In the genomic region with DNA sequence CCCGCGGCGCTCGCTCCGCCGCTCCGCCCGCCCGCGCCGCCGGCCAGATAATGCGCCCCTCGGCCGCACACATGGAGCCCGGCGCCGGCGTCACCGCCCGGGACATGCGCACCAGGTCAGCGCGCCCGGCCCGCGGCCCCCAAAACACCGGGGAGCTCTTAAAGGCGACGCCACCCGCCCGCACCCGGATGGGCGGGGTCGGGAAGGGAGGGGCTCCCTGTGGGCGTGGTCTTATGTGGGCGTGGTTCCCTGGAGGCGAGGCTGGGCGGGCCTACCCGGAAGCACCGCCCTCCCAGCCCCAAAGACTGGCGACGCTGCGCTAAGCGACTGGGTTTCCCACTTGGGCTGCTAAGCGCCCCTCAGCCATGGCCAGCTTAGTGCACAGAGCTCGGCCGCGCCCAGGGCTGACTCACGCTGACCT, we compare ENCODE assay signal across 8 mouse cellular contexts. TPM values are rescaled to one million over a fixed set of nuclear protein-coding genes. Genes with fewer than 3 reads are reported as not detected.
DNase-seq lines count a peak whose midpoint lies in the region; ATAC-seq and TF ChIP-seq lines count a peak whose summit lies in the region.

No protein-coding gene starts in this region.

- peaks cover 18 to 51% of the 10 kb centered on the region in 2 experiments for H3K4me1 ChIP-seq in CH12.LX (ENCODE audit: control insufficient read depth in 1 of 2, insufficient read depth in 2 of 2)
- peaks cover 38% of the 10 kb centered on the region for H3K4me1 ChIP-seq in forebrain, embryonic 12.5 days
- H3K4me1 ChIP-seq in liver, postnatal 0 days (ENCODE audit: insufficient read depth) = peaks cover 45% of the 10 kb centered on the region
- peaks cover 26% of the 10 kb centered on the region for H3K4me1 ChIP-seq in neural tube, embryonic 14.5 days (ENCODE audit: control insufficient read depth, insufficient read depth, low read length)

- peaks cover 4 to 48% of the 10 kb centered on the region in 2 experiments for H3K36me3 ChIP-seq in CH12.LX (replicated peaks in 1 of 2; ENCODE audit: control insufficient read depth in 1 of 2, insufficient read depth in 1 of 2, low read length in 1 of 2)
- no peaks in the 10 kb centered on the region for H3K36me3 ChIP-seq in forebrain, embryonic 12.5 days (replicated peaks)
- H3K36me3 ChIP-seq in liver, postnatal 0 days (replicated peaks; ENCODE audit: insufficient read depth, low read length) = no peaks in the 10 kb centered on the region
- H3K36me3 ChIP-seq in neural tube, embryonic 14.5 days (ENCODE audit: control insufficient read depth, insufficient read depth, low read length) = no peaks in the 10 kb centered on the region

- DNase-seq in CH12.LX (ENCODE audit: extremely low read depth) = peak; percentile 87
- DNase-seq in c-Kit-positive CD71-positive TER-119-negative erythroid progenitor cells, embryonic 14.5 days (ENCODE audit: low read depth) = peak; percentile 93
- DNase-seq in heart, postnatal 10 days = peak; percentile 97 to 99
- DNase-seq in large intestine, adult 2 months (ENCODE audit: low read depth, low spot score) = peak; percentile 86
- DNase-seq in liver, postnatal 0 days = peak; percentile 98
- DNase-seq in testis, postnatal 10 days (ENCODE audit: low spot score) = peak; percentile 99

- no peak for TF ChIP-seq RAD21 in CH12.LX (IDR thresholded peaks at IDR 0.05; ENCODE audit: low read depth, low read length)

- H3K27me3 ChIP-seq in CH12.LX (replicated peaks) = no peaks in the 10 kb centered on the region
- no peaks in the 10 kb centered on the region for H3K27me3 ChIP-seq in forebrain, embryonic 12.5 days
- no peaks in the 10 kb centered on the region for H3K27me3 ChIP-seq in liver, postnatal 0 days (ENCODE audit: insufficient read depth, low read length)
- no peaks in the 10 kb centered on the region for H3K27me3 ChIP-seq in neural tube, embryonic 14.5 days (ENCODE audit: control insufficient read depth, insufficient read depth, low read length)

- ATAC-seq in forebrain, embryonic 12.5 days (ENCODE audit: low FRiP score) = peak; percentile 96
- ATAC-seq in liver, postnatal 0 days = peak; percentile 92
- ATAC-seq in neural tube, embryonic 14.5 days (ENCODE audit: low read depth) = peak; percentile 92

- no peak for TF ChIP-seq EP300 in CH12.LX (IDR thresholded peaks at IDR 0.05; ENCODE audit: low read length)
- no peak for TF ChIP-seq EP300 in liver, postnatal 0 days (IDR thresholded peaks at IDR 0.05; ENCODE audit: low read depth)

- TF ChIP-seq POLR2A in CH12.LX (IDR thresholded peaks at IDR 0.05; ENCODE audit: low read depth, low read length) = peak; percentile 74

- peak overlapping the region; percentile 79 for H3K4me2 ChIP-seq in CH12.LX (ENCODE audit: insufficient read depth, low read depth, poor library complexity, severe bottlenecking)
- peak overlapping the region; percentile 78 for H3K4me2 ChIP-seq in forebrain, embryonic 12.5 days
- H3K4me2 ChIP-seq in liver, postnatal 0 days (ENCODE audit: low read depth, low read length) = peak overlapping the region; percentile 95
- H3K4me2 ChIP-seq in neural tube, embryonic 14.5 days (ENCODE audit: low read depth, low read length) = peak overlapping the region; percentile 83

- no peak overlapping the region for H3K27ac ChIP-seq in CH12.LX (ENCODE audit: insufficient read depth, low read depth)
- peak overlapping the region; percentile 89; the same call in 1 of the 2 replicates for H3K27ac ChIP-seq in forebrain, embryonic 12.5 days
- H3K27ac ChIP-seq in liver, postnatal 0 days (ENCODE audit: low read depth) = peak overlapping the region; percentile 93
- H3K27ac ChIP-seq in neural tube, embryonic 14.5 days (ENCODE audit: low read depth, low read length) = 0 out of 2 replicates have a peak overlapping the region, but pooled peaks have one; percentile 16

- dilution Hi-C loops in CH12.LX (cut with MboI; ENCODE audit: extremely low pct_ligation_motif_present, extremely low pct_unique_long_range_greater_than_20kb, low sequenced_read_pairs) = no loop called here

- intact Hi-C loops in heart, postnatal 10 days (cut with DNase I) = loop anchor here (2.0 kb wide), 1 partner anchor 21 kb away; no protein-coding TSS in a partner anchor

- peaks cover 51% of the 10 kb centered on the region for H3K79me2 ChIP-seq in CH12.LX (replicated peaks; ENCODE audit: control insufficient read depth, extremely low read depth, insufficient read depth, poor library complexity, severe bottlenecking)

- H3K9ac ChIP-seq in CH12.LX (ENCODE audit: insufficient read depth, low read depth) = peak overlapping the region; percentile 79
- peak overlapping the region; percentile 89 for H3K9ac ChIP-seq in forebrain, embryonic 12.5 days
- H3K9ac ChIP-seq in liver, postnatal 0 days (replicated peaks) = peak overlapping the region; percentile 96
- H3K9ac ChIP-seq in neural tube, embryonic 14.5 days (replicated peaks; ENCODE audit: low read depth, low read length) = peak overlapping the region; percentile 71

- WGBS in forebrain, embryonic 12.5 days = under 1% methylated on average over 49 of the region's 50 CpGs
- under 1% methylated on average over 49 of the region's 50 CpGs for WGBS in large intestine, adult 2 months
- under 1% methylated on average over 27 of the region's 50 CpGs for WGBS in liver, postnatal 0 days (ENCODE audit: insufficient replicate concordance)
- WGBS in neural tube, embryonic 14.5 days = under 1% methylated on average over 50 of the region's 50 CpGs

- in situ Hi-C loops in CH12.LX (cut with MboI; ENCODE audit: low pct_ligation_motif_present, low pct_unique_long_range_greater_than_20kb, low sequenced_read_pairs) = no loop called here

- TF ChIP-seq CTCF in CH12.LX (conservative IDR thresholded peaks at IDR 0.05 in 1 of 2, IDR thresholded peaks at IDR 0.05 in 1 of 2; ENCODE audit: low read depth in 2 of 2, low read length in 2 of 2) = no peak
- no peak for TF ChIP-seq CTCF in liver, postnatal 0 days (IDR thresholded peaks at IDR 0.05; ENCODE audit: low read depth)

- peak overlapping the region; percentile 16 to 99 (median 83) for H3K4me3 ChIP-seq in CH12.LX (replicated peaks in 1 of 3; ENCODE audit: low read depth in 2 of 3, low read length in 2 of 3, poor library complexity in 1 of 3)
- peak overlapping the region; percentile 94 for H3K4me3 ChIP-seq in forebrain, embryonic 12.5 days (replicated peaks)
- H3K4me3 ChIP-seq in liver, postnatal 0 days (ENCODE audit: low read depth, low read length) = peak overlapping the region; percentile 92
- peak overlapping the region; percentile 91 for H3K4me3 ChIP-seq in neural tube, embryonic 14.5 days (ENCODE audit: low read depth, low read length)

- H3K9me3 ChIP-seq in CH12.LX (replicated peaks; ENCODE audit: low read length) = no peaks in the 10 kb centered on the region
- no peaks in the 10 kb centered on the region for H3K9me3 ChIP-seq in forebrain, embryonic 12.5 days
- H3K9me3 ChIP-seq in liver, postnatal 0 days (ENCODE audit: low read length) = no peaks in the 10 kb centered on the region
- no peaks in the 10 kb centered on the region for H3K9me3 ChIP-seq in neural tube, embryonic 14.5 days (ENCODE audit: control insufficient read depth, low read length)

TF ChIP-seq in CH12.LX, 34 proteins besides CTCF, POLR2A, EP300 and RAD21:
- TF ChIP-seq TBP (conservative IDR thresholded peaks at IDR 0.05; ENCODE audit: low read depth, low read length) (0 out of 2 replicates have a peak, but pooled peaks have one; percentile 40), CHD2 (IDR thresholded peaks at IDR 0.05; ENCODE audit: low read length) (no peak), TCF12 (IDR thresholded peaks at IDR 0.05; ENCODE audit: low read depth, low read length) (peak; percentile 48), PAX5 (IDR thresholded peaks at IDR 0.05; ENCODE audit: low read length) (no peak), ZMIZ1 (IDR thresholded peaks at IDR 0.05; ENCODE audit: low read depth, low read length) (peak; percentile 37; the same call in 1 of the 2 replicates), HCFC1 (IDR thresholded peaks at IDR 0.05; ENCODE audit: low read depth, low read length) (no peak), MXI1 (IDR thresholded peaks at IDR 0.05; ENCODE audit: low read depth, low read length) (peak; percentile 76; the same call in 1 of the 2 replicates), POLR2AphosphoS2 (IDR thresholded peaks at IDR 0.05; ENCODE audit: low read depth, low read length) (no peak), NELFE (IDR thresholded peaks at IDR 0.05; ENCODE audit: low read depth, low read length) (peak; percentile 56), ELF1 (IDR thresholded peaks at IDR 0.05; ENCODE audit: low read depth, low read length) (peak; percentile 95), GABPA (IDR thresholded peaks at IDR 0.05; ENCODE audit: insufficient replicate concordance, low read depth, low read length) (no peak), MAZ (IDR thresholded peaks at IDR 0.05; ENCODE audit: low read depth, low read length) (peak; percentile 85), MAX (IDR thresholded peaks at IDR 0.05; ENCODE audit: low read length) (peak; percentile 6; the same call in 1 of the 2 replicates), NRF1 (IDR thresholded peaks at IDR 0.05; ENCODE audit: low read depth, low read length) (peak; percentile 88)

RNA-seq across cellular contexts. Expression of gene Gatad2a, which starts 22.0 kb away (rescaled TPM):
- total RNA-seq in CH12.LX (2012; rRNA removed) (70.8 and 73.2 TPM in 2 replicates), CH12.LX (2014; rRNA removed) (31.5 and 35.7 TPM in 2 replicates)
- 95.1 and 122 TPM in 2 replicates for polyA plus RNA-seq in CH12.LX (2012; ENCODE audit: insufficient read length, low read depth)
- polyA plus RNA-seq in forebrain, embryonic 12.5 days (2016; fragmentation: Nextera tagmentation; extraction: Ambion mirVana) = 47.5 and 48.7 TPM in 2 replicates
- total RNA-seq in heart, postnatal 10 days (2021) = 10 to 100 TPM; 62.1 to 63.1 TPM
- polyA plus RNA-seq in large intestine, adult 2 months (2012; rRNA removed) = 45.2 and 73.1 TPM in 2 replicates
- polyA plus RNA-seq in liver, postnatal 0 days (2015; fragmentation: Nextera tagmentation; extraction: Ambion mirVana) = 19.5 and 20.7 TPM in 2 replicates
- 20.9 and 27.5 TPM in 2 replicates for polyA plus RNA-seq in neural tube, embryonic 14.5 days (2014; fragmentation: Nextera tagmentation; extraction: Ambion mirVana)
